Mouse (Mus musculus): Measurements from ENCODE around the gene Hk2. TPM values are rescaled to one million over a fixed set of nuclear protein-coding genes. Genes with fewer than 3 reads are reported as not detected.

The Hk2 gene
- polyA plus RNA-seq, 1 experiment from 2014 or later, result 3.3 TPM

- ATAC-seq, result no peak
- TF ChIP-seq CTCF (IDR thresholded peaks at IDR 0.05; ENCODE audit: low read depth) (no peak), EP300 (IDR thresholded peaks at IDR 0.05; ENCODE audit: low read depth) (no peak)
- WGBS (ENCODE audit: insufficient replicate concordance), result 44% methylated on average over 5 of the region's 5 CpGs
- no peak overlapping the region for H3K9ac ChIP-seq (replicated peaks)
- no peak overlapping the region for H3K4me3 ChIP-seq (ENCODE audit: low read depth, low read length)
- 0 out of 2 replicates have a peak overlapping the region, but pooled peaks have one; percentile 22 for H3K4me2 ChIP-seq (ENCODE audit: low read depth, low read length)
- peaks cover 8% of the 10 kb centered on the region for H3K4me1 ChIP-seq (ENCODE audit: insufficient read depth)
- H3K27me3 ChIP-seq (ENCODE audit: insufficient read depth, low read length), result no peaks in the 10 kb centered on the region
- H3K27ac ChIP-seq (ENCODE audit: low read depth), result no peak overlapping the region
- peaks cover 32% of the 10 kb centered on the region for H3K36me3 ChIP-seq (replicated peaks; ENCODE audit: insufficient read depth, low read length)
- no peak for DNase-seq
- no peaks in the 10 kb centered on the region for H3K9me3 ChIP-seq (ENCODE audit: low read length)
These were observed 32.8 kb downstream of the Hk2 start for GRCm38 (mm10) chr6:82741518-82741880.

GRCm38 (mm10) chr6:82740868-82741517, 33.3 kb downstream of the Hk2 start:
- H3K27me3 ChIP-seq (ENCODE audit: insufficient read depth, low read length), result no peaks in the 10 kb centered on the region
- H3K9ac ChIP-seq (replicated peaks), result no peak overlapping the region
- no peak for TF ChIP-seq EP300 (IDR thresholded peaks at IDR 0.05; ENCODE audit: low read depth)
- no peak for TF ChIP-seq CTCF (IDR thresholded peaks at IDR 0.05; ENCODE audit: low read depth)
- 0 out of 2 replicates have a peak overlapping the region, but pooled peaks have one; percentile 22 for H3K4me2 ChIP-seq (ENCODE audit: low read depth, low read length)
- H3K4me1 ChIP-seq (ENCODE audit: insufficient read depth), result peaks cover 8% of the 10 kb centered on the region
- 63% methylated on average over 8 of the region's 8 CpGs for WGBS (ENCODE audit: insufficient replicate concordance)
- H3K9me3 ChIP-seq (ENCODE audit: low read length), result no peaks in the 10 kb centered on the region
- DNase-seq (no peak), ATAC-seq (no peak)
- H3K36me3 ChIP-seq (replicated peaks; ENCODE audit: insufficient read depth, low read length), result peaks cover 35% of the 10 kb centered on the region
- H3K27ac ChIP-seq (ENCODE audit: low read depth), result no peak overlapping the region
- no peak overlapping the region for H3K4me3 ChIP-seq (ENCODE audit: low read depth, low read length)

GRCm38 (mm10) chr6:82740269-82740668, 34.0 kb downstream of the Hk2 start:
- Histone ChIP-seq H3K4me3 (ENCODE audit: low read depth, low read length) (no peak overlapping the region), H3K9me3 (ENCODE audit: low read length) (no peaks in the 10 kb centered on the region), H3K27me3 (ENCODE audit: insufficient read depth, low read length) (no peaks in the 10 kb centered on the region), H3K27ac (ENCODE audit: low read depth) (no peak overlapping the region), H3K36me3 (replicated peaks; ENCODE audit: insufficient read depth, low read length) (peaks cover 35% of the 10 kb centered on the region), H3K4me1 (ENCODE audit: insufficient read depth) (peaks cover 8% of the 10 kb centered on the region), H3K9ac (replicated peaks) (no peak overlapping the region), H3K4me2 (ENCODE audit: low read depth, low read length) (peak overlapping the region; percentile 57)
- DNase-seq (peak; percentile 26), ATAC-seq (peak; percentile 33)
- 20% methylated on average over 6 of the region's 6 CpGs for WGBS (ENCODE audit: insufficient replicate concordance)
- no peak for TF ChIP-seq EP300 (IDR thresholded peaks at IDR 0.05; ENCODE audit: low read depth)
- peak; percentile 84 for TF ChIP-seq CTCF (IDR thresholded peaks at IDR 0.05; ENCODE audit: low read depth)

GRCm38 (mm10) chr6:82737634-82738540, 36.4 kb downstream of the Hk2 start:
- H3K4me3 ChIP-seq (ENCODE audit: low read depth, low read length), result no peak overlapping the region
- DNase-seq (no peak), ATAC-seq (no peak)
- 82% methylated on average over 27 of the region's 27 CpGs for WGBS (ENCODE audit: insufficient replicate concordance)
- no peaks in the 10 kb centered on the region for H3K27me3 ChIP-seq (ENCODE audit: insufficient read depth, low read length)
- peaks cover 39% of the 10 kb centered on the region for H3K36me3 ChIP-seq (replicated peaks; ENCODE audit: insufficient read depth, low read length)
- no peaks in the 10 kb centered on the region for H3K9me3 ChIP-seq (ENCODE audit: low read length)
- peaks cover 8% of the 10 kb centered on the region for H3K4me1 ChIP-seq (ENCODE audit: insufficient read depth)
- H3K4me2 ChIP-seq (ENCODE audit: low read depth, low read length), result no peak overlapping the region
- H3K9ac ChIP-seq (replicated peaks), result no peak overlapping the region
- TF ChIP-seq CTCF (IDR thresholded peaks at IDR 0.05; ENCODE audit: low read depth) (no peak), EP300 (IDR thresholded peaks at IDR 0.05; ENCODE audit: low read depth) (no peak)
- no peak overlapping the region for H3K27ac ChIP-seq (ENCODE audit: low read depth)

GRCm38 (mm10) chr6:82736626-82737600, 37.3 kb downstream of the Hk2 start:
- no peak for ATAC-seq
- Histone ChIP-seq H3K9ac (replicated peaks) (no peak overlapping the region), H3K27ac (ENCODE audit: low read depth) (no peak overlapping the region), H3K4me2 (ENCODE audit: low read depth, low read length) (no peak overlapping the region), H3K27me3 (ENCODE audit: insufficient read depth, low read length) (no peaks in the 10 kb centered on the region), H3K9me3 (ENCODE audit: low read length) (no peaks in the 10 kb centered on the region), H3K36me3 (replicated peaks; ENCODE audit: insufficient read depth, low read length) (peaks cover 37% of the 10 kb centered on the region), H3K4me3 (ENCODE audit: low read depth, low read length) (no peak overlapping the region), H3K4me1 (ENCODE audit: insufficient read depth) (peaks cover 8% of the 10 kb centered on the region)
- TF ChIP-seq CTCF (IDR thresholded peaks at IDR 0.05; ENCODE audit: low read depth) (no peak), EP300 (IDR thresholded peaks at IDR 0.05; ENCODE audit: low read depth) (no peak)
- 86% methylated on average over 25 of the region's 25 CpGs for WGBS (ENCODE audit: insufficient replicate concordance)
- DNase-seq, result no peak
